Mouse (Mus musculus) liver, adult 2 months (tissue): ENCODE measurements at regions not wholly inside any gene's neighbourhood (a gene's known extent, or its start where the extent isn't known, plus 50 kb on each side); places are given as distances from the start of the nearest gene placed in this dataset.

Source experiments
- CTCF ChIP-seq: fragments of 200-500 bp; IDR thresholded peaks from 2 replicates; pipeline ENCODE4 v1.5.1; 2011; ENCODE audit warnings: low read depth, low read length, control low read depth
- POLR2A ChIP-seq: fragments of 200-500 bp; IDR thresholded peaks from 2 replicates; pipeline ENCODE4 v1.6.1; 2011; ENCODE audit warnings: low read length, control low read depth; ENCODE audit not compliant: insufficient read depth; ENCODE audit errors: extremely low read depth

DNA sequence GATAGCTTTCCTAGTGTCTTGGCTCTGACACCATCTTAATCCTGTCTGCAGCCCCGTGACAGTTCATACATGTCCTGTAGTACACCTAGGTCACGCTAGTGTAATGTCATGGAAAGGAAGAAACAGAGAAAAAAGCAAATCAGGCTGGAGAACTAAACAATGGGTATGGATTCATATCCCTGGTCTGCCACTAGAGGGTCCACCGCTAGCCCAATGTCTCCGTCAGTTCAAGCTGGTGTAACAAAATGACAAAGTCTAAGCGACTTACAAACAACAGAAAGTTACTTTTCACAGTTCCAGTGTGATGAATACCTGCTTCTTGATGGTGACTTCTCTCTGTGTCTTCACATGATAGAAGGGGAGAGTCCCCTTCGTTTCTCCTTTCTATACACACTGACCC, 194.0 kb downstream of the Barx2 start:
- no peak for TF ChIP-seq CTCF
- TF ChIP-seq POLR2A, result no peak
